12 mouse cellular contexts compared by ENCODE assay signal in genomic region chr6:17787810-17788209, GRCm38 (mm10).
"Had no signal": no experiment of that assay in that cellular context is flagged by ENCODE, and none has a peak within 500 bp of the region (broad histone marks: within the 10 kb centered on the region; RNA-seq: fewer than 3 reads in every experiment).

No protein-coding gene starts in this region.

- H3K4me3 ChIP-seq: limb, embryonic 15.5 days; liver, embryonic 12.5 days; lung, embryonic 15.5 days; midbrain, embryonic 13.5 days had no signal

- H3K27me3 ChIP-seq: limb, embryonic 15.5 days; liver, embryonic 12.5 days; lung, embryonic 15.5 days; midbrain, embryonic 13.5 days had no signal

- H3K36me3 ChIP-seq: limb, embryonic 15.5 days; liver, embryonic 12.5 days; lung, embryonic 15.5 days had no signal

- H3K9ac ChIP-seq: limb, embryonic 15.5 days; liver, embryonic 12.5 days; lung, embryonic 15.5 days; midbrain, embryonic 13.5 days had no signal

- H3K27ac ChIP-seq: kidney, postnatal 0 days; limb, embryonic 15.5 days; liver, embryonic 12.5 days; lung, embryonic 15.5 days; midbrain, embryonic 13.5 days; stomach, postnatal 0 days had no signal

- H3K4me1 ChIP-seq: limb, embryonic 15.5 days; lung, embryonic 15.5 days had no signal

- DNase-seq: kidney, postnatal 36 days; layer of hippocampus, adult 9-11 months; layer of hippocampus, postnatal 36 days; right cerebral cortex, adult 18-20 months; right cerebral cortex, postnatal 25 days; thymus, postnatal 4 days had no signal

- ATAC-seq: liver, embryonic 12.5 days; midbrain, embryonic 13.5 days had no signal

- H3K4me2 ChIP-seq: limb, embryonic 15.5 days; liver, embryonic 12.5 days; lung, embryonic 15.5 days; midbrain, embryonic 13.5 days had no signal

- H3K9me3 ChIP-seq: limb, embryonic 15.5 days; liver, embryonic 12.5 days had no signal
